Mouse (Mus musculus) small intestine, adult 2 months (tissue): ENCODE measurements around the gene Ankrd11.

Source experiments
- CTCF ChIP-seq: fragments of 200-500 bp; IDR thresholded peaks from 2 replicates; pipeline ENCODE4 v1.5.1; 2012; ENCODE audit warnings: low read depth, mild to moderate bottlenecking, control low read depth, inconsistent platforms, low read length, moderate library complexity, mixed read lengths; ENCODE audit not compliant: insufficient replicate concordance, insufficient read length; ENCODE audit errors: extremely low read depth
- POLR2A ChIP-seq: fragments of 200-500 bp; IDR thresholded peaks from 2 replicates; pipeline ENCODE4 v1.6.1; 2012; ENCODE audit warnings: low read depth, mild to moderate bottlenecking, control low read depth, inconsistent platforms, low read length, moderate library complexity

- no peak for TF ChIP-seq CTCF
- TF ChIP-seq POLR2A = no peak
These were observed 118.0 kb downstream of the Ankrd11 start for GRCm38 (mm10) chr8:122924091-122924490.
